Mouse (Mus musculus): ENCODE measurements around the gene Gpc4.

The Gpc4 gene

GRCm38 (mm10) chrX:52164738-52165554 lies at the start of gene Gpc4:
Gpc4 (minus strand) TSS chrX:52165252.
- peak; percentile 48 to 65 for DNase-seq (ENCODE audit: low spot score in 2 of 2)

GRCm38 (mm10) chrX:52212846-52213245 lies 47.8 kb upstream of the Gpc4 start:
- DNase-seq (ENCODE audit: low spot score in 2 of 2), result no peak

DNA sequence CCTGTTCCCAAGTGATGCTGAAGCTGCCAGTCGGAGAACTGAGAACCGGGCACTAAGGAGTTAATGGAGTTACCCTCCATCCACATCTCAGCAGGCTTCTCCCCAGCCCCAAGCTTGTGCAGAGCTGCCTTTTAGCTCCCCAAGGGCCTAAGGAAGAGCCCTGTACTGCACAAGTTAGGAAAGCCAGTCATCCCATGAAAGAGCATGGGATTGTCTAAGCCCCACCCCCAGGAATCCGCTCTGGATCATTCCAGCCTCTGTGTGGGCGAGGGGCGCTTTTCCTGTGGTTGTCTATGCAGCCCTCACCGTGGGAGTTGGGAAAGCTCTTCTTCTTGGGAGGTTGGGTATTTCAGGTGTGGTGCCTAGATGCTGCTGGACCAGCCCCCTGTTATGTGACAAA lies 34.8 kb upstream of the Gpc4 start:
- DNase-seq (ENCODE audit: low spot score in 2 of 2), result no peak

DNA sequence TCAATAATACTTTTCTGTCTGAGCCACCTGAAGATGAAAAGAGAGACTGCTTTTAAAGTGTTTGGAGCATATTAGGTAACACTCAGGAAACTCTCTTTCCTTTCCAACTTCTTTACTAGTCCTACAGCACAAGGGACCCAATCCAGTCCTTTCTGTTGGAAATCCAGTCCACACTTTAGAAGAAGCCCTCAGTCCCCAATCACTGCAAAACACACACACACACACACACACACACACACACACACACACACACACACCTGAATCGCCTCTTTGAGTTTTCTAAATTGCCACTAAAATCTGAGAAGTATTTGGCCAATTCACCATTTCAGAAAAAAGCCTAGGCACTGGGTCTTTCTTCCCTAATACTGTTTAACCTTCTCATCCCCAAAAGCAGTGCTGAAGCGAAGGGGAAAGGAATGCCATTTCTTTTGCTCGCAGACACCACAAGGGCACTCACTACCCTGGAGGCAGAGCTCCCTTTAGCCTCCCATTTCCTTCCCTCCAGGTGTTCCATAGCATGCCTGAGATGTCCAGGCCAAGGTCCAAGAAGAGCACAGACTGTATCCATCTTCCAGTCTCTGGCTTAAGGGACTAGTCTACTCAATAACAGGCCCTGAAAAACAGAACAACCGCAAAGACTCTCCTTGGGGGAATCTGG lies 28.4 kb upstream of the Gpc4 start:
- DNase-seq (ENCODE audit: low spot score in 2 of 2), result no peak

- DNase-seq (ENCODE audit: low spot score in 2 of 2), result no peak
Observed at GRCm38 (mm10) chrX:52189094-52189493, 24.0 kb upstream of the Gpc4 start.

GRCm38 (mm10) chrX:52183551-52184442 lies 18.7 kb upstream of the Gpc4 start:
- DNase-seq (ENCODE audit: low spot score in 2 of 2), result no peak

- DNase-seq (ENCODE audit: low spot score in 2 of 2), result no peak
Observed at GRCm38 (mm10) chrX:52181401-52181800, 16.3 kb upstream of the Gpc4 start.

- DNase-seq (ENCODE audit: low spot score in 2 of 2), result no peak
Observed at GRCm38 (mm10) chrX:52177067-52177466, 12.0 kb upstream of the Gpc4 start.

- no peak for DNase-seq (ENCODE audit: low spot score in 2 of 2)
Observed at GRCm38 (mm10) chrX:52167519-52168244, 2.6 kb upstream of the Gpc4 start.

DNA sequence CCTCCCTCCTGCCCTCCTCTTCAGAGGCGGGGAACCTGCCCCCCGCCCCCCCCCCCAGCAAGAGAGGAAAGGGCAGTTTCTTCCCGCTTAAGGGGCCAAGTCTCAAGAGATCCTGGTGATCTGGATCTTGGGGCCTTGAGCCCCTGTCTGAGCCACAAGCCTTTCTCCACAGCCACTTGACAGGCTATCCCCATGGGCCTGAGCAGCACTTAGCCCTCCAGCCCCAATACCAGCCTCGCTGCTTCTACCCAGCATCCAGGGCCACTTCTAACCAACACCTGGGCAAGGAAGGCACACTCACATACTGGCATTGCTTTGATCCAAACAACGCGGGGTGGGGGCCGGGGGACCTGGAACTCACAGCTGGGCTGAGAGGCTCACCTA lies 495 bp upstream of the Gpc4 start:
- DNase-seq (ENCODE audit: low spot score in 2 of 2), result no peak

DNA sequence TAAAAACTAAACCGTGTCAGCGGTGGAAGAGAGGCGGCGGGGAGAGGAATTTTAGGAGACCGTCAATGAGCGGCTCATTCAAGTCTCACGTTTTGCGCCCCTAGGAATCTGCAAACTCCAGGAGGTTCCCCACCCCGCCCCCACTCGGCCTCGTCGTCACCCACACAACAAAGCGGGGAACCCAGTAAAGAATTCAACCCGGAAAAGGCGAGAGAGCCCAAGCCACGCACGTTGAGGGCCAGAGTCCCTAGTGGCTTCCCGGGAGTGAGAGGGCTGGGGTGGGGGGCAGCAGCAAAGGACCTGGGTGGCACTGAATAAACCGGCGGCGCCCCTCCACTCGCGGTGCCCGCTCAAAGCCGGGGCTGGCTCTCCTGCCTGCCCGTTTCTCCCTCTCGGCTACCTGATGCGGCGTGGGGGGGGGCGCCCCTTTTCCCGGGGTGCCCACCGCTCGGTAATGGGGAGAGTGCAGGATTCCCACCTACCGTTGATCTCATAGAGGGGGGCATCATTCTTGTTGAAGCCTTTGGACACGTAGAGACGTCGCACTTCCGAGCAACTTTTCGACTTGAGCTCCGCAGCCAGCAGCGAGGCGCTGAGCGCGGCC lies 816 bp downstream of the Gpc4 start:
- peak in 1 of 2 experiments; percentile 21 for DNase-seq (ENCODE audit: low spot score in 2 of 2)

DNA sequence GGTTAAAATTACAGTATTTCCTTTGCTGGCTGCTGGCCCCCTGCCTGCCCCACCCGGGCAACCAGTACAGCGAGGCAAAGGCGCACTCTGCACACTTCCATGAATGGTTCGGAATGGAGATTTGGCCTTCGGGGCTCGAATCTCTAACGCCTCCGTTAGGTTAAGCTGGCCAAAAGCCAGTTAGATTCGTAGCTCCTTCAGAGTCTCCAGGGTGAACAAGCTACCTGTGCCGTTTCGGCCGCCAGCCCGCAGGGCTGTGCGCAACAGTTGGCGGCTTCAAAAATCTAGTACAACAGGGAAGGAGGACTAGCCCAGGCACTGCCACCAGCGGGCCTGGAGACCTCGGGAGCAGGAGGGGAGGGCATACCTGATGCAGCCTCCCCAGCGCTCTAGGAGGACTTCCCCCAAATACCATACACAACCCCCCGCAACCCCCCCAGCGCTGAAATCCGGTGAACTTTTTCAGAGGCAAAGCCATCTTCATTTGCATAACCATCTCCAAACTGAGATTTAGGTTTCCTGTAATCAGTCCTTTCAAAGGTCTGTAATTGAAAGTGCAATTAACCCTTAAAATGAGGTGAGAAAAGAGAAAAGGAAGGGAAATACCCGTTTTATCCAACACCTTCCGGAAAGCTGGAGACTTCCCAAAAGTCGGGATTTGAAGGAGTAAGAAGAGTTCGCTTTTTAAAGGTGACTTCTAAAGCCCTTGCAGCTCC lies 1.5 kb downstream of the Gpc4 start:
- DNase-seq (ENCODE audit: low spot score in 2 of 2), result peak in 1 of 2 experiments; percentile 9

DNA sequence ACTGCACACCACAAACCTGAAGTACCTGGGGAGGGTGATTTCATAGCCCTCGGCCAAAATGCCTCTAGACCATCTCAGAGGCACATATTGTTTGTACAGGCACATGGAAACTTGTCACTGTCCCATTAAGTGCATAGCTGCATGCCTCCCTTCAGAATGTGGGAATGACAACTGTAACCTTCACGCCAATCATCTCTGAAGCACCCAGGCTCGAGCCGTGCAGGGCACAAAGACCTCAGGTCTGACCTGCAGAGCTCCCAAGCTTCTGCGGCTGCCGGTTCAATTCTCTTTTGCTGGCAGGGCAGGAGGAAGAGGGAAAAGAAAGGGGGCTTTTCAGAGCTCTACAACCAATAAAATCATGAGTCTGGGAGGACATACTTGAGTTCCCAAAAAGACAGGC lies 2.3 kb downstream of the Gpc4 start:
- DNase-seq (ENCODE audit: low spot score in 2 of 2), result no peak

DNA sequence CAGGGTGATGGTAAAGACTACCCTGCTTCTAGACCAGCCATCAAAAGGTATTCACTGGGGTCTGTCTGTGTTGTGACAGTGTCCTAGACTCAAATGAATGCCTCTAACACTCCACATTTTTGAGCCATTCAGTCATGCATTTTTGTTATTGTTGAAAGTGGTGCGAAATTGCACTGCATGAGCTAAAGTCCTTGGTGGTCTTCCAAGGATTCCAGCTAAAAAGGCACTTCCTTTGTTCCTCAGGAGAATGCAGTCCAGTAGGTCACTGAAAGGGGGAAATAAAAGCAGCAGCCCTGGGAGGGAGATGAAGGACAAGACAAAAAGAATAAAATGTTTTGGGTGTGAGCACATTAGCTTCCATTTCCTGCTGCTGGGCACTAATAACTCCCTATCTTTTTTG lies 2.8 kb downstream of the Gpc4 start:
- DNase-seq (ENCODE audit: low spot score in 2 of 2), result no peak

GRCm38 (mm10) chrX:52159621-52160020 lies 5.4 kb downstream of the Gpc4 start:
- no peak for DNase-seq (ENCODE audit: low spot score in 2 of 2)

DNA sequence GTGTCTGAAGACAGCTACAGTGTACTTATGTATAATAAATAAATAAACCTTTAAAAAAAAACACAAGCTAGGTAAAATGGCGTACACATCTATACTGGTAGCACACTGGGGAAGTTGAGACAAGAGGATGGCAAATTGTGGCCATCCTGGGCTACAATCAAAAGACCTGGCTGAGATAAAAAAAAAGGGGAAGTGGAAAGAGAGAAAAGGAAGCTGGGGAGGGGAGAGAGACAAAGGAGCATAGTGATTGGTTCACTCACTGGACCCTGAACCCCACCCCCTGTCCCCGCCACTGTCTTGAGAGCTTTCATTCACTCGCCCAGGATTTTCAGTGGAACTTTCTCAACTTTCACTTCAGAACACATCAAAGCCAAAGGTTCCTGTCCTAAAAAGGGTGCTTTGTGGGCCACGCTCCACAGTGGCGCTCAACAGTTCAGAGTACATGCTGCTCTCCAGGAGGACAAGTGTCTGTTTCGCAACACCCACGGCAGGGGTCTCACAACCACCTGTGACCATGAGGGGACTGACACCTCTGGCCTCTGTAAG lies 9.6 kb downstream of the Gpc4 start:
- DNase-seq (ENCODE audit: low spot score in 2 of 2), result no peak

- DNase-seq (ENCODE audit: low spot score in 2 of 2), result no peak
Observed at GRCm38 (mm10) chrX:52154821-52155220, 10.2 kb downstream of the Gpc4 start.

DNA sequence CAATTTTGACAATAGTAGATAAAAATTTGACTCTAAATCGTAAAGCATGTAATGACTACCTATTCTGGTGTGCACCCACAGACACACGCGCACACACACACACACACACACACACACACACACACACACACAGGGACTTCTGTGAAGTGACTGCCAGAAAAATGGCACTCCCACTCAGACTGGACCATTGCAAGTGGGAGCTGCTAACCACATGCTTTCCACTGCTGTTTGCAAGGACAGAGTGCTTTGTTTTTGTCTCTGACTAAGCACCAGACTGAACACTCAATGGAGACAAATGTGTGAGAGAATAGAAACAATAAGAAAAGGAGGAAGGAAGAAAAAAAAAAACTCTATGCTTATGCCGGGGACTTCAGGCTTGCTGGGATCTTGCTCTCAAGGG lies 11.6 kb downstream of the Gpc4 start:
- DNase-seq (ENCODE audit: low spot score in 2 of 2), result no peak

DNA sequence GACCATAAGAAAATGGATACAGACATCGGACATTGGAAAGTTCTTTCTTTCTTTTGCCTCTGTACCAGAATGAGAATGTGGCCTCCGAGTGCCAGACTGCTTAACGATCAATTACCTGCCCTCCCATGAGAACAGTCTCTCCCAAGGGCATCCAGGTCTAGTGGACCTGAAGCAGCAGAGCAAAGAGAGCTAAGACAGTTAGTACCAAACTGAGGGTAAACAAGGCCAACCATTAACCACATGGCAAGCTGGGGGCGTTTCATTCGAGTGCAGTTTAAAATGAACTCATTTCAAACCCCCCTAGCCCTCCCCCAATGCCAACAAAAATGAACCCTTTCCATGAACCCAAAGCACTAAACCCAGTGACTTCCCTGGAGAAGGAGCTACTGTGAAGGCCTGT lies 12.1 kb downstream of the Gpc4 start:
- no peak for DNase-seq (ENCODE audit: low spot score in 2 of 2)

- no peak for DNase-seq (ENCODE audit: low spot score in 2 of 2)
Observed at GRCm38 (mm10) chrX:52151555-52151954, 13.5 kb downstream of the Gpc4 start.

Data from urinary bladder, adult 18-20 months (tissue).